Mouse (Mus musculus) spleen, postnatal 10 days (tissue): ENCODE results near the gene Hspbp1.

Experiments used
- DNase-seq, 2 experiments: peaks; one replicate each; pipeline ENCODE4 v3.0.0; 2021 to 2022; ENCODE audit warnings: low spot score in 2 of 2

Hspbp1 gene

GRCm38 (mm10) chr7:4684632-4685417, at the start of gene Hspbp1:
Gene Hspbp1 (minus strand): TSS chr7:4685068.
- peak; percentile 93 to 98 for DNase-seq

GRCm38 (mm10) chr7:4732968-4733392, 48.1 kb upstream of the Hspbp1 start:
- no peak for DNase-seq

- no peak for DNase-seq
Measured at GRCm38 (mm10) chr7:4731090-4731489, 46.2 kb upstream of the Hspbp1 start.

- DNase-seq, result no peak
Measured at GRCm38 (mm10) chr7:4725169-4725568, 40.3 kb upstream of the Hspbp1 start, which contains the start of gene Tmem150b. Gene Tmem150b (minus strand): TSS chr7:4725249.

- DNase-seq, result no peak
Measured at GRCm38 (mm10) chr7:4724359-4724758, 39.5 kb upstream of the Hspbp1 start.

- peak in 1 of 2 experiments; percentile 50 for DNase-seq
Measured at GRCm38 (mm10) chr7:4723508-4723907, 38.6 kb upstream of the Hspbp1 start.

- DNase-seq, result no peak
Measured at GRCm38 (mm10) chr7:4719276-4719675, 34.4 kb upstream of the Hspbp1 start.

GRCm38 (mm10) chr7:4716955-4717354, 32.1 kb upstream of the Hspbp1 start:
- DNase-seq, result no peak

GRCm38 (mm10) chr7:4712594-4712993, 27.7 kb upstream of the Hspbp1 start:
- DNase-seq, result no peak

GRCm38 (mm10) chr7:4705098-4705497, 20.2 kb upstream of the Hspbp1 start:
- peak in 1 of 2 experiments; percentile 69 for DNase-seq

- no peak for DNase-seq
Measured at GRCm38 (mm10) chr7:4703195-4703594, 18.3 kb upstream of the Hspbp1 start.

GRCm38 (mm10) chr7:4702334-4702733, 17.5 kb upstream of the Hspbp1 start:
- DNase-seq, result no peak

GRCm38 (mm10) chr7:4693004-4693403, 8.1 kb upstream of the Hspbp1 start:
- DNase-seq, result no peak

- no peak for DNase-seq
Measured at GRCm38 (mm10) chr7:4690951-4691653, 6.2 kb upstream of the Hspbp1 start.

GRCm38 (mm10) chr7:4690387-4690786, 5.5 kb upstream of the Hspbp1 start, which contains the start of gene Brsk1:
Gene Brsk1 (plus strand): TSS chr7:4690604.
- peak in 1 of 2 experiments; percentile 24 for DNase-seq

GRCm38 (mm10) chr7:4684203-4684602, 665 bp downstream of the Hspbp1 start:
- DNase-seq, result peak in 1 of 2 experiments; percentile 20

GRCm38 (mm10) chr7:4683307-4683706, 1.6 kb downstream of the Hspbp1 start:
- DNase-seq, result no peak

GRCm38 (mm10) chr7:4675200-4675599, 9.7 kb downstream of the Hspbp1 start:
- no peak for DNase-seq

- no peak for DNase-seq
Measured at GRCm38 (mm10) chr7:4674114-4674731, 10.6 kb downstream of the Hspbp1 start.

- DNase-seq, result no peak
Measured at GRCm38 (mm10) chr7:4671956-4672355, 12.9 kb downstream of the Hspbp1 start.

- peak in 1 of 2 experiments; percentile 43 for DNase-seq
Measured at GRCm38 (mm10) chr7:4670655-4671255, 14.1 kb downstream of the Hspbp1 start.

- DNase-seq, result no peak
Measured at GRCm38 (mm10) chr7:4669156-4669555, 15.7 kb downstream of the Hspbp1 start.
